Mouse (Mus musculus) limb, embryonic 10.5 days (tissue): ENCODE measurements around the gene Nepro. TPM values are rescaled to one million over a fixed set of nuclear protein-coding genes. Genes with fewer than 3 reads are reported as not detected.

Experiments used
- polyA plus RNA-seq: library from polyadenylated mRNA; unstranded; fragments of >200 nt; fragmentation: Nextera tagmentation; extraction: Ambion mirVana; gene quantifications from 2 replicates; pipeline ENCODE4 v1.2.1, GENCODE M21; 2016

The Nepro gene
- polyA plus RNA-seq, 1 experiment from 2014 or later: 14.0 TPM

Other genes starting within 250 kb of the Nepro start
- gene Boc, start 165.4 kb upstream of the Nepro start, polyA plus RNA-seq: 20.0 and 38.3 TPM in 2 replicates
- 24.7 and 25.5 TPM in 2 replicates for gene Gtpbp8, start 22.1 kb downstream of the Nepro start, polyA plus RNA-seq
- 0.14 and 0.49 TPM in 2 replicates for gene Cd200r1, start 41.4 kb downstream of the Nepro start, polyA plus RNA-seq
- gene Cd200r4, start 87.4 kb downstream of the Nepro start, polyA plus RNA-seq: not detected in 2 replicates
- not detected in 2 replicates for gene Cd200r2, start 142.8 kb downstream of the Nepro start, polyA plus RNA-seq
- not detected in 2 replicates for gene Cd200r3, start 219.4 kb downstream of the Nepro start, polyA plus RNA-seq